Mouse (Mus musculus) midbrain, postnatal 0 days (tissue): ENCODE data around the gene Dkk2. TPM values are rescaled to one million over a fixed set of nuclear protein-coding genes. Genes with fewer than 3 reads are reported as not detected.

Source experiments
- ATAC-seq: fragments of 200-750 bp; cut with Nextera tagmentation; 2 replicates; pipeline ENCODE4 v1.8.0; 2017; ENCODE audit warnings: moderate number of reproducible peaks, mild to moderate bottlenecking, moderate TSS enrichment, moderate library complexity; ENCODE audit not compliant: low FRiP score
- DNase-seq: peaks from one replicate; pipeline ENCODE4 v3.0.0-alpha.2; 2015; ENCODE audit warnings: low spot score
- H3K27ac ChIP-seq: fragments of 300-500 bp; sonication (generic); 2 replicates; pipeline ENCODE4 v1.5.1; 2014; ENCODE audit warnings: low read depth, mild to moderate bottlenecking, low read length, mixed read lengths
- H3K27me3 ChIP-seq: fragments of 300-500 bp; sonication (generic); 2 replicates; pipeline ENCODE4 v1.6.1; 2014; ENCODE audit warnings: low read length, control low read depth, mixed read lengths; ENCODE audit not compliant: insufficient read depth
- H3K36me3 ChIP-seq: fragments of 300-500 bp; sonication (generic); 2 replicates; pipeline ENCODE4 v1.6.1; 2014; ENCODE audit warnings: low read length, control low read depth, mixed read lengths; ENCODE audit not compliant: insufficient read depth
- H3K4me1 ChIP-seq: fragments of 300-500 bp; sonication (generic); 2 replicates; pipeline ENCODE4 v1.6.1; 2014; ENCODE audit warnings: mild to moderate bottlenecking, control low read depth, antibody characterized with exemption, low read length, mixed read lengths; ENCODE audit not compliant: insufficient read depth
- H3K4me2 ChIP-seq: fragments of 300-500 bp; sonication (generic); 2 replicates; pipeline ENCODE4 v1.6.1; 2014; ENCODE audit warnings: low read depth, mild to moderate bottlenecking, low read length, mixed read lengths; ENCODE audit not compliant: poor library complexity, severe bottlenecking
- H3K4me3 ChIP-seq: fragments of 300-500 bp; sonication (generic); 2 replicates; pipeline ENCODE4 v1.5.1; 2014; ENCODE audit warnings: low read depth, mild to moderate bottlenecking, low read length, moderate library complexity
- H3K9ac ChIP-seq: fragments of 300-500 bp; sonication (generic); replicated peaks from 2 replicates; pipeline ENCODE4 v1.6.1; 2014; ENCODE audit warnings: mild to moderate bottlenecking, low read length, moderate library complexity, mixed read lengths; ENCODE audit not compliant: poor library complexity, severe bottlenecking
- H3K9me3 ChIP-seq: fragments of 300-500 bp; sonication (generic); 2 replicates; pipeline ENCODE4 v1.6.1; 2016; ENCODE audit warnings: low read length, control low read depth
- CTCF ChIP-seq: IDR thresholded peaks from 2 replicates; pipeline ENCODE4 v1.5.1; 2016; ENCODE audit warnings: antibody characterized with exemption, mild to moderate bottlenecking
- WGBS: fragments of 180-500 bp; shearing (Covaris S2); extraction: QIAGEN DNeasy Blood & Tissue Kit; methylation state at CpG from one replicate; pipeline ENCODE4 v1.1.7; 2014; 5-methylcytosine and 5-hydroxymethylcytosine counted together
- polyA plus RNA-seq: library from polyadenylated mRNA; unstranded; fragments of >200 nt; fragmentation: Nextera tagmentation; extraction: Ambion mirVana; gene quantifications from 2 replicates; pipeline ENCODE4 v1.2.1, GENCODE M21; 2015
- total RNA-seq: library from RNA; depleted of rRNA; stranded (reverse); fragments of >200 nt; gene quantifications from 2 replicates; pipeline ENCODE4 v1.2.3, GENCODE M21; 2014

Gene Dkk2
- total and polyA plus RNA-seq, 2 experiments from 2014 or later, result 1.2 to 1.5 TPM

DNA sequence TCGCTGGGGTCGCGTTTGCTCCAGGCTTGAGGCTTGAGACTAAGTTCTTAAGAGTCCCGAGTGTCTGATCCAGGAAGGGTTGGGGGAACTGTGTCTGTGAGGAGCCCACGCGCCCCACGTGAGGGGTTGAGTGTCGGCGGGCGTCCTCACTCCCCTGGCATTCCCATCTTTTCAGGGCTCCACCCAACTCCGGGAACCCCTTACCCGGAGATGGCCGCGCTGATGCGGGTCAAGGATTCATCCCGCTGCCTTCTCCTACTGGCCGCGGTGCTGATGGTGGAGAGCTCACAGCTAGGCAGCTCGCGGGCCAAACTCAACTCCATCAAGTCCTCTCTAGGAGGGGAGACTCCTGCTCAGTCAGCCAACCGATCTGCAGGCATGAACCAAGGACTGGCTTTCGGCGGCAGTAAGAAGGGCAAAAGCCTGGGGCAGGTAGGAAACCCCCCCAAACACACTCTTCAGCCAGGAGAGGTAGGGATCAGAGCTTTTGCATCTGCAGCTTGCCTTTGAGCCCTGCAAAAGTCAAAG is 795 bp downstream of the Dkk2 start:
- 0 out of 2 replicates have a peak overlapping the region, but pooled peaks have one; percentile 13 for H3K9ac ChIP-seq
- peak overlapping the region; percentile 99 for H3K4me2 ChIP-seq
- peaks cover 6% of the 10 kb centered on the region; the same call in 1 of the 2 replicates for H3K4me1 ChIP-seq
- TF ChIP-seq CTCF, result no peak
- H3K27me3 ChIP-seq, result peaks cover 18% of the 10 kb centered on the region
- H3K4me3 ChIP-seq, result peak overlapping the region; percentile 49
- no peaks in the 10 kb centered on the region for H3K36me3 ChIP-seq
- ATAC-seq (no peak), DNase-seq (no peak)
- H3K27ac ChIP-seq, result no peak overlapping the region
- no peaks in the 10 kb centered on the region for H3K9me3 ChIP-seq
- under 1% methylated on average over 23 of the region's 23 CpGs for whole genome bisulfite sequencing

DNA sequence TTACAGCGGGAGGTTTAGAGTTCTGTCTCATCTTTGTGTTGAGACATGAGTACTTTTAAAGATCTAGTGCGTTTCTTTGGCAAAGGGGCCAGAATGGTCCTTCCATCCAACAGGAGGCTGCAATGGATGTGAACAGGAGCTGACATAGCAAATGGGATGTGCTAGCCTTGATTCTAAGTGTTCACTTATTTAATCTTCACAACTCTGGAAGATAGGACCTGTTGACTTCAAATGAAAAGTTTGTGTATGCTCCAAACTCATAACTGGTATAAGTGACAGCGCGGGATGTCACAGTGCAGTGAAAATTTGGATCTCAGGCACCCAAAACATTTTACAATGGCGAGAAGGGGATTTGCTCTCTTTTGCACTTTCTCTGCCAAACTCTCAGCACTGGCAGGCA is 1.4 kb downstream of the Dkk2 start:
- Histone ChIP-seq H3K4me3 (peak overlapping the region; percentile 49), H3K4me1 (peaks cover 6% of the 10 kb centered on the region; the same call in 1 of the 2 replicates), H3K27me3 (peaks cover 18% of the 10 kb centered on the region), H3K36me3 (no peaks in the 10 kb centered on the region), H3K27ac (no peak overlapping the region), H3K4me2 (peak overlapping the region; percentile 99), H3K9ac (no peak overlapping the region), H3K9me3 (no peaks in the 10 kb centered on the region)
- ATAC-seq (no peak), DNase-seq (no peak)
- WGBS, result 25% methylated on average over 5 of the region's 5 CpGs
- no peak for TF ChIP-seq CTCF

- DNase-seq (peak; percentile 83), ATAC-seq (peak; percentile 81)
- Histone ChIP-seq H3K4me1 (peaks cover 6% of the 10 kb centered on the region; the same call in 1 of the 2 replicates), H3K27ac (no peak overlapping the region), H3K27me3 (peaks cover 18% of the 10 kb centered on the region), H3K4me2 (peak overlapping the region; percentile 99), H3K36me3 (no peaks in the 10 kb centered on the region), H3K9me3 (no peaks in the 10 kb centered on the region), H3K9ac (peak overlapping the region; percentile 48), H3K4me3 (peak overlapping the region; percentile 49)
- peak; percentile 52 for TF ChIP-seq CTCF
- under 1% methylated on average over 21 of the region's 21 CpGs for WGBS
Observed at GRCm38 (mm10) chr3:132087011-132087486, 2.0 kb downstream of the Dkk2 start.

DNA sequence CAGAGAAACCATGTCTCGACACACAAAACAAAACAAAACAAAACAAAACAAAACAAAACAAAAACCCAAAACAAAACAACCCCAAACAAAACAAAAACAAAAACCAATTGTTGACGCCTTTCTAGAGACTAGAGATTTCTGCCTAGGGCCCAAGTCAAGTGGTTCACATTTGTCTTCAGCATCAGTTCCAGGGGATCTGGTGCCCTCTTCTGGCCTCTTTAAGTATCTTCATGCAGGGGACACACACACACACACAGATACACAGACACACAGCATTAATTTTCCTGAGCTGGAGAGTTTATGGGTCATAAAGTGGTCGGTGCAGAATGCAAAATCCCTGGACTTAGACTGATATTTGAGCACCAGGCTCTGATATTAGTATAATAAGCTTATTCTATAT is 7.9 kb downstream of the Dkk2 start:
- DNase-seq (no peak), ATAC-seq (no peak)
- TF ChIP-seq CTCF, result peak; percentile 32; the same call in 1 of the 2 replicates
- no peak overlapping the region for H3K27ac ChIP-seq
- no peaks in the 10 kb centered on the region for H3K4me1 ChIP-seq
- no peak overlapping the region for H3K4me3 ChIP-seq
- no peaks in the 10 kb centered on the region for H3K9me3 ChIP-seq
- H3K4me2 ChIP-seq, result no peak overlapping the region
- H3K9ac ChIP-seq, result no peak overlapping the region
- no peaks in the 10 kb centered on the region for H3K27me3 ChIP-seq
- WGBS, result 93% methylated on average over 3 of the region's 3 CpGs
- no peaks in the 10 kb centered on the region for H3K36me3 ChIP-seq

- ATAC-seq (no peak), DNase-seq (no peak)
- no peaks in the 10 kb centered on the region for H3K4me1 ChIP-seq
- no peak for TF ChIP-seq CTCF
- no peak overlapping the region for H3K27ac ChIP-seq
- H3K4me3 ChIP-seq, result no peak overlapping the region
- H3K27me3 ChIP-seq, result no peaks in the 10 kb centered on the region
- WGBS, result 70% methylated on average over 6 of the region's 6 CpGs
- no peak overlapping the region for H3K4me2 ChIP-seq
- no peaks in the 10 kb centered on the region for H3K36me3 ChIP-seq
- no peaks in the 10 kb centered on the region for H3K9me3 ChIP-seq
- no peak overlapping the region for H3K9ac ChIP-seq
Observed at GRCm38 (mm10) chr3:132096296-132096695, 11.2 kb downstream of the Dkk2 start.

GRCm38 (mm10) chr3:132100746-132101145 is 15.7 kb downstream of the Dkk2 start:
- Histone ChIP-seq H3K9ac (no peak overlapping the region), H3K4me3 (no peak overlapping the region), H3K9me3 (no peaks in the 10 kb centered on the region), H3K27ac (no peak overlapping the region), H3K27me3 (no peaks in the 10 kb centered on the region), H3K36me3 (no peaks in the 10 kb centered on the region), H3K4me2 (no peak overlapping the region), H3K4me1 (no peaks in the 10 kb centered on the region)
- ATAC-seq (no peak), DNase-seq (no peak)
- WGBS, result 71% methylated on average over 3 of the region's 3 CpGs
- no peak for TF ChIP-seq CTCF
